Mouse (Mus musculus) embryonic facial prominence, embryonic 13.5 days (tissue): Measurements from ENCODE around the gene Cep95. TPM values are rescaled to one million over a fixed set of nuclear protein-coding genes. Genes with fewer than 3 reads are reported as not detected.

ENCODE experiments used
- ATAC-seq: fragments of 200-750 bp; cut with Nextera tagmentation; 2 replicates; pipeline ENCODE4 v1.8.0; 2017; ENCODE audit warnings: low read depth; ENCODE audit not compliant: insufficient number of reproducible peaks, insufficient read depth, low FRiP score, low TSS enrichment
- H3K27ac ChIP-seq: fragments of 300-500 bp; sonication (generic); 2 replicates; pipeline ENCODE4 v1.5.1; 2015; ENCODE audit warnings: moderate library complexity, mild to moderate bottlenecking, inconsistent platforms
- H3K27me3 ChIP-seq: fragments of 300-500 bp; sonication (generic); 2 replicates; pipeline ENCODE4 v1.6.1; 2015; ENCODE audit warnings: mild to moderate bottlenecking, inconsistent platforms
- H3K36me3 ChIP-seq: fragments of 300-500 bp; sonication (generic); 2 replicates; pipeline ENCODE4 v1.6.1; 2015; ENCODE audit warnings: mild to moderate bottlenecking, inconsistent platforms
- H3K4me1 ChIP-seq: fragments of 300-500 bp; sonication (generic); 2 replicates; pipeline ENCODE4 v1.6.1; 2015; ENCODE audit warnings: inconsistent platforms
- H3K4me2 ChIP-seq: fragments of 300-500 bp; sonication (generic); 2 replicates; pipeline ENCODE4 v1.6.1; 2015; ENCODE audit warnings: moderate library complexity, mild to moderate bottlenecking, inconsistent platforms
- H3K4me3 ChIP-seq: fragments of 300-500 bp; sonication (generic); 2 replicates; pipeline ENCODE4 v1.5.1; 2015; ENCODE audit warnings: mild to moderate bottlenecking, inconsistent platforms
- H3K9ac ChIP-seq: fragments of 300-500 bp; sonication (generic); 2 replicates; pipeline ENCODE4 v1.6.1; 2015; ENCODE audit warnings: mild to moderate bottlenecking, inconsistent platforms
- H3K9me3 ChIP-seq: fragments of 300-500 bp; sonication (generic); 2 replicates; pipeline ENCODE4 v1.6.1; 2016; ENCODE audit warnings: inconsistent platforms
- WGBS: fragments of 180-500 bp; shearing (Covaris S2); methylation state at CpG from one replicate; pipeline ENCODE4 v1.1.7; 2015; ENCODE audit warnings: mixed read lengths; 5-methylcytosine and 5-hydroxymethylcytosine counted together
- polyA plus RNA-seq: library from polyadenylated mRNA; unstranded; fragments of >200 nt; fragmentation: Nextera tagmentation; extraction: Ambion mirVana; gene quantifications from 2 replicates; pipeline ENCODE4 v1.2.1, GENCODE M21; 2015

Cep95 gene
- polyA plus RNA-seq, 1 experiment from 2014 or later, result 28.2 TPM

GRCm38 (mm10) chr11:106817156-106817555, 28.1 kb downstream of the Cep95 start:
- 71% methylated on average over 3 of the region's 3 CpGs for WGBS
- no peak for ATAC-seq
- Histone ChIP-seq H3K4me1 (peaks cover 24% of the 10 kb centered on the region), H3K27me3 (no peaks in the 10 kb centered on the region), H3K36me3 (peaks cover 87% of the 10 kb centered on the region), H3K4me2 (no peak overlapping the region), H3K9me3 (no peaks in the 10 kb centered on the region), H3K27ac (no peak overlapping the region), H3K9ac (no peak overlapping the region), H3K4me3 (no peak overlapping the region)

GRCm38 (mm10) chr11:106817808-106818207, 28.8 kb downstream of the Cep95 start:
- H3K4me3 ChIP-seq, result no peak overlapping the region
- ATAC-seq, result no peak
- no peak overlapping the region for H3K4me2 ChIP-seq
- H3K4me1 ChIP-seq, result peaks cover 24% of the 10 kb centered on the region
- no peaks in the 10 kb centered on the region for H3K9me3 ChIP-seq
- H3K36me3 ChIP-seq, result peaks cover 87% of the 10 kb centered on the region
- no peaks in the 10 kb centered on the region for H3K27me3 ChIP-seq
- 80% methylated on average over 6 of the region's 6 CpGs for WGBS
- no peak overlapping the region; the same call in 1 of the 2 replicates for H3K27ac ChIP-seq
- no peak overlapping the region for H3K9ac ChIP-seq

- Histone ChIP-seq H3K9me3 (no peaks in the 10 kb centered on the region), H3K27me3 (no peaks in the 10 kb centered on the region), H3K36me3 (peaks cover 87% of the 10 kb centered on the region), H3K4me2 (no peak overlapping the region), H3K27ac (peak overlapping the region; percentile 34), H3K9ac (0 out of 2 replicates have a peak overlapping the region, but pooled peaks have one; percentile 36), H3K4me1 (peaks cover 24% of the 10 kb centered on the region), H3K4me3 (no peak overlapping the region)
- no peak for ATAC-seq
- 51% methylated on average over 9 of the region's 9 CpGs for WGBS
Measured at GRCm38 (mm10) chr11:106818341-106818740, 29.3 kb downstream of the Cep95 start.

GRCm38 (mm10) chr11:106819595-106819994, 30.5 kb downstream of the Cep95 start:
- H3K27ac ChIP-seq, result peak overlapping the region; percentile 4; the same call in 1 of the 2 replicates
- H3K9ac ChIP-seq, result no peak overlapping the region
- no peak for ATAC-seq
- peaks cover 23% of the 10 kb centered on the region for H3K4me1 ChIP-seq
- no peaks in the 10 kb centered on the region for H3K9me3 ChIP-seq
- WGBS, result 85% methylated on average over 9 of the region's 9 CpGs
- no peak overlapping the region for H3K4me2 ChIP-seq
- H3K36me3 ChIP-seq, result peaks cover 84% of the 10 kb centered on the region
- no peak overlapping the region for H3K4me3 ChIP-seq
- H3K27me3 ChIP-seq, result no peaks in the 10 kb centered on the region

- Histone ChIP-seq H3K27me3 (no peaks in the 10 kb centered on the region), H3K9ac (no peak overlapping the region), H3K4me1 (peaks cover 17% of the 10 kb centered on the region), H3K4me3 (no peak overlapping the region), H3K27ac (0 out of 2 replicates have a peak overlapping the region, but pooled peaks have one; percentile 33), H3K36me3 (peaks cover 84% of the 10 kb centered on the region), H3K4me2 (no peak overlapping the region), H3K9me3 (no peaks in the 10 kb centered on the region)
- 67% methylated on average over 6 of the region's 6 CpGs for WGBS
- ATAC-seq, result no peak
Measured at GRCm38 (mm10) chr11:106820252-106820651, 31.2 kb downstream of the Cep95 start.

- Histone ChIP-seq H3K27ac (peak overlapping the region; percentile 33; the same call in 1 of the 2 replicates), H3K36me3 (peaks cover 82% of the 10 kb centered on the region), H3K4me2 (no peak overlapping the region), H3K4me3 (no peak overlapping the region), H3K4me1 (peaks cover 17% of the 10 kb centered on the region), H3K9ac (no peak overlapping the region), H3K27me3 (no peaks in the 10 kb centered on the region), H3K9me3 (no peaks in the 10 kb centered on the region)
- no peak for ATAC-seq
- 48% methylated on average over 4 of the region's 4 CpGs for WGBS
Measured at GRCm38 (mm10) chr11:106820972-106821371, 31.9 kb downstream of the Cep95 start.

- Histone ChIP-seq H3K4me2 (no peak overlapping the region), H3K4me3 (no peak overlapping the region), H3K9me3 (no peaks in the 10 kb centered on the region), H3K4me1 (peaks cover 17% of the 10 kb centered on the region), H3K36me3 (peaks cover 82% of the 10 kb centered on the region), H3K27ac (no peak overlapping the region; the same call in 1 of the 2 replicates), H3K27me3 (no peaks in the 10 kb centered on the region), H3K9ac (no peak overlapping the region)
- no peak for ATAC-seq
- WGBS, result 87% methylated on average over 6 of the region's 6 CpGs
Measured at GRCm38 (mm10) chr11:106821397-106821796, 32.3 kb downstream of the Cep95 start.

- Histone ChIP-seq H3K4me1 (peaks cover 17% of the 10 kb centered on the region), H3K9ac (no peak overlapping the region), H3K36me3 (peaks cover 78% of the 10 kb centered on the region), H3K27ac (no peak overlapping the region), H3K4me2 (no peak overlapping the region), H3K9me3 (no peaks in the 10 kb centered on the region), H3K4me3 (no peak overlapping the region), H3K27me3 (no peaks in the 10 kb centered on the region)
- ATAC-seq, result no peak
- WGBS, result 90% methylated on average over 8 of the region's 8 CpGs
Measured at GRCm38 (mm10) chr11:106822491-106822890, 33.4 kb downstream of the Cep95 start.

- no peak overlapping the region for H3K4me2 ChIP-seq
- no peak overlapping the region for H3K9ac ChIP-seq
- no peak overlapping the region for H3K4me3 ChIP-seq
- 89% methylated on average over 5 of the region's 5 CpGs for WGBS
- H3K36me3 ChIP-seq, result peaks cover 79% of the 10 kb centered on the region
- no peaks in the 10 kb centered on the region for H3K9me3 ChIP-seq
- no peak for ATAC-seq
- H3K27me3 ChIP-seq, result no peaks in the 10 kb centered on the region
- H3K27ac ChIP-seq, result no peak overlapping the region
- peaks cover 17% of the 10 kb centered on the region for H3K4me1 ChIP-seq
Measured at GRCm38 (mm10) chr11:106822911-106823310, 33.9 kb downstream of the Cep95 start.

- H3K27ac ChIP-seq, result no peak overlapping the region
- H3K4me1 ChIP-seq, result peaks cover 11% of the 10 kb centered on the region
Measured at GRCm38 (mm10) chr11:106823741-106824140, 34.7 kb downstream of the Cep95 start.

GRCm38 (mm10) chr11:106824403-106824802, 35.4 kb downstream of the Cep95 start:
- 95% methylated on average over 10 of the region's 10 CpGs for WGBS
- peaks cover 11% of the 10 kb centered on the region for H3K4me1 ChIP-seq

More at GRCm38 (mm10) chr11:106823741-106824140, 34.7 kb downstream of the Cep95 start:
- Histone ChIP-seq H3K9ac (no peak overlapping the region), H3K4me3 (no peak overlapping the region), H3K4me2 (no peak overlapping the region), H3K36me3 (peaks cover 80% of the 10 kb centered on the region), H3K27me3 (no peaks in the 10 kb centered on the region), H3K9me3 (no peaks in the 10 kb centered on the region)
- WGBS, result 92% methylated on average over 8 of the region's 8 CpGs
- no peak for ATAC-seq

GRCm38 (mm10) chr11:106828079-106828478, 39.0 kb downstream of the Cep95 start:
- H3K27ac ChIP-seq, result no peak overlapping the region
- no peak for ATAC-seq
- no peak overlapping the region for H3K4me3 ChIP-seq
- H3K4me2 ChIP-seq, result no peak overlapping the region
- H3K9ac ChIP-seq, result no peak overlapping the region
- no peaks in the 10 kb centered on the region for H3K4me1 ChIP-seq
- peaks cover 79% of the 10 kb centered on the region for H3K36me3 ChIP-seq
- H3K9me3 ChIP-seq, result no peaks in the 10 kb centered on the region
- H3K27me3 ChIP-seq, result no peaks in the 10 kb centered on the region
- WGBS, result 89% methylated on average over 7 of the region's 7 CpGs

More at GRCm38 (mm10) chr11:106824403-106824802, 35.4 kb downstream of the Cep95 start:
- H3K4me3 ChIP-seq, result no peak overlapping the region
- H3K27me3 ChIP-seq, result no peaks in the 10 kb centered on the region
- H3K36me3 ChIP-seq, result peaks cover 76% of the 10 kb centered on the region
- H3K27ac ChIP-seq, result no peak overlapping the region
- ATAC-seq, result no peak
- H3K4me2 ChIP-seq, result no peak overlapping the region
- H3K9me3 ChIP-seq, result no peaks in the 10 kb centered on the region
- H3K9ac ChIP-seq, result no peak overlapping the region
